Mouse (Mus musculus): Measurements from ENCODE around the gene Cfap74.

The Cfap74 gene

GRCm38 (mm10) chr4:155409058-155409776, at the start of gene Cfap74:
Gene Cfap74 (plus strand): TSS chr4:155409190.
- peak; percentile 49 for DNase-seq (ENCODE audit: low spot score)

- no peak for DNase-seq (ENCODE audit: low spot score)
These were observed 49.2 kb upstream of the Cfap74 start for GRCm38 (mm10) chr4:155359560-155360464.

GRCm38 (mm10) chr4:155360856-155361255, 48.1 kb upstream of the Cfap74 start:
- DNase-seq (ENCODE audit: low spot score) = no peak

GRCm38 (mm10) chr4:155361303-155361791, 47.6 kb upstream of the Cfap74 start, which contains the start of gene Prkcz:
Gene Prkcz (minus strand): TSS chr4:155361361.
- no peak for DNase-seq (ENCODE audit: low spot score)

- no peak for DNase-seq (ENCODE audit: low spot score)
These were observed 46.5 kb upstream of the Cfap74 start for GRCm38 (mm10) chr4:155362443-155362842.

- no peak for DNase-seq (ENCODE audit: low spot score)
These were observed 42.2 kb upstream of the Cfap74 start for GRCm38 (mm10) chr4:155366784-155367183.

GRCm38 (mm10) chr4:155367739-155368138, 41.3 kb upstream of the Cfap74 start:
- DNase-seq (ENCODE audit: low spot score) = no peak

GRCm38 (mm10) chr4:155368684-155369083, 40.3 kb upstream of the Cfap74 start:
- DNase-seq (ENCODE audit: low spot score) = peak; percentile 62

- DNase-seq (ENCODE audit: low spot score) = no peak
These were observed 38.0 kb upstream of the Cfap74 start for GRCm38 (mm10) chr4:155370737-155371715.

GRCm38 (mm10) chr4:155371797-155372735, 36.9 kb upstream of the Cfap74 start:
- DNase-seq (ENCODE audit: low spot score) = no peak

GRCm38 (mm10) chr4:155381974-155382373, 27.0 kb upstream of the Cfap74 start:
- DNase-seq (ENCODE audit: low spot score) = no peak

- DNase-seq (ENCODE audit: low spot score) = no peak
These were observed 26.2 kb upstream of the Cfap74 start for GRCm38 (mm10) chr4:155382752-155383151.

- DNase-seq (ENCODE audit: low spot score) = no peak
These were observed 25.7 kb upstream of the Cfap74 start for GRCm38 (mm10) chr4:155383326-155383725.

GRCm38 (mm10) chr4:155387166-155387565, 21.8 kb upstream of the Cfap74 start:
- no peak for DNase-seq (ENCODE audit: low spot score)

GRCm38 (mm10) chr4:155395471-155395870, 13.5 kb upstream of the Cfap74 start:
- no peak for DNase-seq (ENCODE audit: low spot score)

- DNase-seq (ENCODE audit: low spot score) = no peak
These were observed 12.2 kb upstream of the Cfap74 start for GRCm38 (mm10) chr4:155396751-155397150.

GRCm38 (mm10) chr4:155397511-155398221, 11.3 kb upstream of the Cfap74 start, which contains the start of gene Gabrd:
Gene Gabrd (minus strand): TSS chr4:155398112.
- no peak for DNase-seq (ENCODE audit: low spot score)

- no peak for DNase-seq (ENCODE audit: low spot score)
These were observed 10.8 kb upstream of the Cfap74 start for GRCm38 (mm10) chr4:155398222-155398540.

GRCm38 (mm10) chr4:155401121-155401520, 7.9 kb upstream of the Cfap74 start:
- DNase-seq (ENCODE audit: low spot score) = no peak

- DNase-seq (ENCODE audit: low spot score) = no peak
These were observed 6.5 kb upstream of the Cfap74 start for GRCm38 (mm10) chr4:155402489-155402888.

Data from layer of hippocampus, adult 9-10 months (tissue).